Mouse (Mus musculus): ENCODE results near the gene Ahnak. TPM values are rescaled to one million over a fixed set of nuclear protein-coding genes. Genes with fewer than 3 reads are reported as not detected.
"Not testable (repeated sequence)": the region's sequence is repeated elsewhere in the genome, so short reads cannot be mapped to it uniquely, and the experiment has no call there.

The Ahnak gene
- polyA plus RNA-seq, 1 experiment from 2014 or later = 103 TPM

- no peaks in the 10 kb centered on the region for H3K9me3 ChIP-seq (ENCODE audit: control insufficient read depth, low read length)
- no peaks in the 10 kb centered on the region for H3K27me3 ChIP-seq (ENCODE audit: control insufficient read depth, insufficient read depth, low read length)
- peak overlapping the region; percentile 43 for H3K4me3 ChIP-seq (ENCODE audit: low read depth, low read length)
- ATAC-seq (ENCODE audit: low FRiP score, low TSS enrichment) = peak; percentile 23; the same call in 1 of the 2 replicates
- TF ChIP-seq CTCF (IDR thresholded peaks at IDR 0.05; ENCODE audit: low read depth) (no peak; the same call in 1 of the 2 replicates), EP300 (optimal IDR thresholded peaks at IDR 0.05) (no peak)
- WGBS = 16% methylated on average over 5 of the region's 5 CpGs
- H3K4me1 ChIP-seq (replicated peaks; ENCODE audit: control insufficient read depth, insufficient read depth) = 0 out of 2 replicates have a peak, but pooled peaks cover 3% of the 10 kb centered on the region
- H3K27ac ChIP-seq (replicated peaks) = peak overlapping the region; percentile 92
- H3K9ac ChIP-seq (ENCODE audit: low read length) = peak overlapping the region; percentile 69
- DNase-seq (ENCODE audit: low spot score) = no peak
- peaks cover 24% of the 10 kb centered on the region for H3K36me3 ChIP-seq (ENCODE audit: control insufficient read depth, insufficient read depth, low read length)
- peak overlapping the region; percentile 70 for H3K4me2 ChIP-seq (replicated peaks; ENCODE audit: low read depth)
Measured at GRCm38 (mm10) chr19:8966198-8966589, 22.9 kb upstream of the Ahnak start.

- TF ChIP-seq EP300 (optimal IDR thresholded peaks at IDR 0.05) = no peak
- no peak for TF ChIP-seq CTCF (IDR thresholded peaks at IDR 0.05; ENCODE audit: low read depth)
- Histone ChIP-seq H3K4me3 (ENCODE audit: low read depth, low read length) (peak within 1 kb of the TSS; percentile 82), H3K4me2 (replicated peaks; ENCODE audit: low read depth) (peak within 1 kb of the TSS; percentile 93), H3K4me1 (replicated peaks; ENCODE audit: control insufficient read depth, insufficient read depth) (0 out of 2 replicates have a peak, but pooled peaks cover 3% of the 10 kb centered on the region), H3K9ac (ENCODE audit: low read length) (peak within 1 kb of the TSS; percentile 86), H3K9me3 (ENCODE audit: control insufficient read depth, low read length) (no peaks in the 10 kb centered on the region), H3K36me3 (ENCODE audit: control insufficient read depth, insufficient read depth, low read length) (peaks cover 29% of the 10 kb centered on the region), H3K27me3 (ENCODE audit: control insufficient read depth, insufficient read depth, low read length) (no peaks in the 10 kb centered on the region), H3K27ac (replicated peaks) (peak within 1 kb of the TSS; percentile 92)
- under 1% methylated on average over 52 of the region's 52 CpGs for WGBS
- DNase-seq (ENCODE audit: low spot score) (peak; percentile 100), ATAC-seq (ENCODE audit: low FRiP score, low TSS enrichment) (peak; percentile 99)
Measured at GRCm38 (mm10) chr19:8966590-8967372, 22.3 kb upstream of the Ahnak start, which contains the start of gene Eef1g. Gene Eef1g, plus strand, starts transcription at chr19:8967041.

DNA sequence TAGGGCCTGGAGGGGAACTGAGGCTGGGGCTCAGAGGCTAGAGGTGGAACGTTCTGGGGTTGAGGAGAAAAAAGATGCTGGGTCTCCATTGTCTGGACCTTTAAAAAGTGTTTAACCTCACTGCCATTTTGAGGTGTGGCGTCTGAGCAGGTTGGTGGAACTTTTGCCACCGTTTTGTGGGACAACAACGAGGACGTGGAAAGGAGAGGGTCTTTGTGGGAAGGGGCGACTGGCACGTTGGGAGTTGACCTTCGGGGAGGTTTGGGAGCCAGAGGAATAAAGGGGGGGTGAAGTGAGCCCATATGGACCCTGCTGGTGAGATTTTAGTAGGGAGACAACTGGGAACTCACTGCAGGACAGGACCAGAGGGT, 21.7 kb upstream of the Ahnak start:
- TF ChIP-seq EP300 (optimal IDR thresholded peaks at IDR 0.05) (no peak), CTCF (IDR thresholded peaks at IDR 0.05; ENCODE audit: low read depth) (no peak)
- peak overlapping the region; percentile 93 for H3K4me2 ChIP-seq (replicated peaks; ENCODE audit: low read depth)
- no peaks in the 10 kb centered on the region for H3K9me3 ChIP-seq (ENCODE audit: control insufficient read depth, low read length)
- DNase-seq (ENCODE audit: low spot score) (no peak), ATAC-seq (ENCODE audit: low FRiP score, low TSS enrichment) (no peak)
- H3K9ac ChIP-seq (ENCODE audit: low read length) = peak overlapping the region; percentile 86
- H3K4me1 ChIP-seq (replicated peaks; ENCODE audit: control insufficient read depth, insufficient read depth) = 0 out of 2 replicates have a peak, but pooled peaks cover 3% of the 10 kb centered on the region
- H3K27ac ChIP-seq (replicated peaks) = peak overlapping the region; percentile 79
- WGBS = 0% methylated on average over 8 of the region's 8 CpGs
- H3K36me3 ChIP-seq (ENCODE audit: control insufficient read depth, insufficient read depth, low read length) = peaks cover 32% of the 10 kb centered on the region
- no peaks in the 10 kb centered on the region for H3K27me3 ChIP-seq (ENCODE audit: control insufficient read depth, insufficient read depth, low read length)
- H3K4me3 ChIP-seq (ENCODE audit: low read depth, low read length) = peak overlapping the region; percentile 82

DNA sequence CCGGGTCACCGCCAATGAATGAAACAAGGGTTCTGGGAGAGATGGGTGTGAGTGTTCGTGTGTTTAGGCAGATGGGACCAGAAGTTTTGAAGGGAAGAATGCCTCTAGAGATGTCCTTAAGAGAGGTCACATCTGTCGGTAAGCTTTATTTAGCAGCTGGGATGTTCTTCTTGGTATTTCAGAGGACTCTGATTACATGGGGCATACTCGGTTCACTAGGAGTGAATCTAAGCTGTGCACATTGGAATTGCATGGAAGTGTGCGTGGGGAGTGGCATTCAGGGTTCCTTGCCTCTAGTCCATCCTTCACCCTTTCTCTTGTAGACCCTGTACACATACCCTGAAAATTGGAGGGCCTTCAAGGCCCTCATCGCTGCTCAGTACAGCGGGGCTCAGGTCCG, 21.2 kb upstream of the Ahnak start:
- Histone ChIP-seq H3K9ac (ENCODE audit: low read length) (peak overlapping the region; percentile 86), H3K27me3 (ENCODE audit: control insufficient read depth, insufficient read depth, low read length) (no peaks in the 10 kb centered on the region), H3K4me3 (ENCODE audit: low read depth, low read length) (peak overlapping the region; percentile 82), H3K4me2 (replicated peaks; ENCODE audit: low read depth) (peak overlapping the region; percentile 93), H3K9me3 (ENCODE audit: control insufficient read depth, low read length) (no peaks in the 10 kb centered on the region), H3K36me3 (ENCODE audit: control insufficient read depth, insufficient read depth, low read length) (peaks cover 28% of the 10 kb centered on the region), H3K27ac (replicated peaks) (peak overlapping the region; percentile 79; the same call in 1 of the 2 replicates), H3K4me1 (replicated peaks; ENCODE audit: control insufficient read depth, insufficient read depth) (0 out of 2 replicates have a peak, but pooled peaks cover 3% of the 10 kb centered on the region)
- no peak for TF ChIP-seq EP300 (optimal IDR thresholded peaks at IDR 0.05)
- no peak for TF ChIP-seq CTCF (IDR thresholded peaks at IDR 0.05; ENCODE audit: low read depth)
- DNase-seq (ENCODE audit: low spot score) = no peak
- WGBS = 3% methylated on average over 8 of the region's 9 CpGs
- ATAC-seq (ENCODE audit: low FRiP score, low TSS enrichment) = no peak

DNA sequence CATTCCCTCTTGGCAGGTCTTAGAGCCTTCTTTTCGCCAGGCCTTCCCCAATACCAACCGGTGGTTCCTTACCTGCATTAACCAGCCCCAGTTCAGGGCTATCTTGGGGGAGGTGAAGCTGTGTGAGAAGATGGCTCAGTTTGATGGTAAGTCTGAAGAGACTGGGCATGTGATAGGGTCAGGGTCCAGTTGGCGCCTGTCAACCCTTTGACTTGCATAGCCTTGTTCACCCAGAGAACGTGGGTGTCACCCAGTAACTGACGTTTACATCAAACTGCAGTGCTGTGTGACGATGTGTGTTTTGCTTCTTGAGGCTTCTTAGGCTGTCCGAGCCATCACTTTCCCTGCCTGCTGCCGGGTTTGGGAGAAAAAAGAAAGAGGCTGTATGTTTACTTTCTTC, 16.6 kb upstream of the Ahnak start:
- H3K9ac ChIP-seq (ENCODE audit: low read length); H3K27me3 ChIP-seq (ENCODE audit: control insufficient read depth, insufficient read depth, low read length); DNase-seq (ENCODE audit: low spot score); H3K27ac ChIP-seq (replicated peaks); ATAC-seq (ENCODE audit: low FRiP score, low TSS enrichment); H3K4me2 ChIP-seq (replicated peaks; ENCODE audit: low read depth); H3K4me3 ChIP-seq (ENCODE audit: low read depth, low read length); H3K4me1 ChIP-seq (replicated peaks; ENCODE audit: control insufficient read depth, insufficient read depth); H3K9me3 ChIP-seq (ENCODE audit: control insufficient read depth, low read length): not testable (repeated sequence)
- 74% methylated on average over 8 of the region's 8 CpGs for WGBS
- H3K36me3 ChIP-seq (ENCODE audit: control insufficient read depth, insufficient read depth, low read length) = peaks cover 42% of the 10 kb centered on the region

- 78% methylated on average over 1 of the region's 1 CpGs for WGBS
- H3K36me3 ChIP-seq (ENCODE audit: control insufficient read depth, insufficient read depth, low read length) = peaks cover 56% of the 10 kb centered on the region
- no peaks in the 10 kb centered on the region for H3K9me3 ChIP-seq (ENCODE audit: control insufficient read depth, low read length)
- H3K4me3 ChIP-seq (ENCODE audit: low read depth, low read length) = no peak overlapping the region
- H3K9ac ChIP-seq (ENCODE audit: low read length) = no peak overlapping the region
- ATAC-seq (ENCODE audit: low FRiP score, low TSS enrichment) (no peak), DNase-seq (ENCODE audit: low spot score) (no peak)
- H3K27ac ChIP-seq (replicated peaks) = no peak overlapping the region
- TF ChIP-seq CTCF (IDR thresholded peaks at IDR 0.05; ENCODE audit: low read depth) (peak; percentile 22; the same call in 1 of the 2 replicates), EP300 (optimal IDR thresholded peaks at IDR 0.05) (no peak)
- no peaks in the 10 kb centered on the region for H3K4me1 ChIP-seq (replicated peaks; ENCODE audit: control insufficient read depth, insufficient read depth)
- no peak overlapping the region for H3K4me2 ChIP-seq (replicated peaks; ENCODE audit: low read depth)
- no peaks in the 10 kb centered on the region for H3K27me3 ChIP-seq (ENCODE audit: control insufficient read depth, insufficient read depth, low read length)
Measured at GRCm38 (mm10) chr19:8974638-8975037, 14.4 kb upstream of the Ahnak start.
